In genomic region chr2:5035241-5035640, GRCm38 (mm10) we compare ENCODE assay signal across 21 mouse cellular contexts. TPM values are rescaled to one million over a fixed set of nuclear protein-coding genes. Genes with fewer than 3 reads are reported as not detected.
A peak's percentile ranks its signal among the peaks of the same experiment; 100 is the strongest.
DNase-seq lines count a peak whose midpoint lies in the region; ATAC-seq and TF ChIP-seq lines count a peak whose summit lies in the region.
"Had no signal": no experiment of that assay in that cellular context is flagged by ENCODE, and none has a peak within 500 bp of the region (broad histone marks: within the 10 kb centered on the region; RNA-seq: fewer than 3 reads in every experiment).

No protein-coding gene starts in this region.

- WGBS in hindbrain, embryonic 10.5 days = 87% methylated on average over 9 of the region's 9 CpGs
- 80% methylated on average over 9 of the region's 9 CpGs for WGBS in hindbrain, embryonic 14.5 days
- 17% methylated on average over 9 of the region's 9 CpGs for WGBS in liver, adult 2 months
- 83% methylated on average over 9 of the region's 9 CpGs for WGBS in liver, embryonic 12.5 days (ENCODE audit: insufficient replicate concordance)
- 73% methylated on average over 9 of the region's 9 CpGs for WGBS in liver, postnatal 0 days (ENCODE audit: insufficient replicate concordance)
- 84% methylated on average over 9 of the region's 9 CpGs for WGBS in liver, embryonic 11.5 days

- H3K79me2 ChIP-seq in liver, adult 2 months (ENCODE audit: control insufficient read depth, insufficient read depth, low read length) = no peaks in the 10 kb centered on the region; the same call in 1 of the 2 replicates

- no peak for TF ChIP-seq EP300 in liver, postnatal 0 days (IDR thresholded peaks at IDR 0.05; ENCODE audit: low read depth)

- DNase-seq in hindbrain, embryonic 10.5 days (ENCODE audit: low spot score) = no peak
- no peak for DNase-seq in hindbrain, embryonic 14.5 days (ENCODE audit: low spot score)
- peak; percentile 94 for DNase-seq in liver, adult 2 months (ENCODE audit: extremely low read depth, low read depth, low spot score)
- no peak for DNase-seq in liver, postnatal 0 days
- DNase-seq in liver, embryonic 11.5 days (ENCODE audit: low spot score) = no peak
- DNase-seq in A20 (ENCODE audit: low read depth, low spot score) = peak; percentile 82
- DNase-seq in urinary bladder, adult 18-20 months (ENCODE audit: low spot score in 2 of 2) = no peak
- DNase-seq: adrenal gland, adult 2 months; adrenal gland, postnatal 14 days; adrenal gland, postnatal 36 days; cerebellum, adult 11-12 months; cerebellum, adult 2 months; cerebellum, adult 9-10 months; cerebellum, postnatal 10 days; cerebellum, postnatal 25 days had no signal

- TF ChIP-seq CTCF in liver, adult 2 months (IDR thresholded peaks at IDR 0.05; ENCODE audit: low read depth, low read length) = no peak
- TF ChIP-seq CTCF in liver, postnatal 0 days (IDR thresholded peaks at IDR 0.05; ENCODE audit: low read depth) = no peak

- no peak overlapping the region for H3K4me2 ChIP-seq in hindbrain, embryonic 14.5 days (replicated peaks)
- H3K4me2 ChIP-seq in liver, embryonic 12.5 days = no peak overlapping the region
- H3K4me2 ChIP-seq in liver, postnatal 0 days (ENCODE audit: low read depth, low read length) = no peak overlapping the region
- no peak overlapping the region for H3K4me2 ChIP-seq in liver, embryonic 11.5 days
- H3K4me2 ChIP-seq: embryonic facial prominence, embryonic 12.5 days; forebrain, embryonic 13.5 days; forebrain, embryonic 15.5 days had no signal

- H3K9me3 ChIP-seq in hindbrain, embryonic 10.5 days = no peaks in the 10 kb centered on the region
- H3K9me3 ChIP-seq in hindbrain, embryonic 14.5 days (ENCODE audit: control insufficient read depth, low read length) = no peaks in the 10 kb centered on the region
- no peaks in the 10 kb centered on the region for H3K9me3 ChIP-seq in liver, embryonic 12.5 days (replicated peaks)
- H3K9me3 ChIP-seq in liver, postnatal 0 days (ENCODE audit: low read length) = no peaks in the 10 kb centered on the region
- no peaks in the 10 kb centered on the region for H3K9me3 ChIP-seq in liver, embryonic 11.5 days (ENCODE audit: control insufficient read depth, low read length)
- H3K9me3 ChIP-seq: embryonic facial prominence, embryonic 10.5 days; embryonic facial prominence, embryonic 12.5 days; forebrain, embryonic 13.5 days; forebrain, embryonic 15.5 days had no signal

- no peak overlapping the region for H3K9ac ChIP-seq in hindbrain, embryonic 14.5 days
- peak overlapping the region; percentile 74 for H3K9ac ChIP-seq in liver, adult 2 months (ENCODE audit: low read depth, low read length)
- H3K9ac ChIP-seq in liver, embryonic 12.5 days = no peak overlapping the region
- H3K9ac ChIP-seq in liver, postnatal 0 days (replicated peaks) = no peak overlapping the region
- H3K9ac ChIP-seq in liver, embryonic 11.5 days (ENCODE audit: low read depth, low read length) = no peak overlapping the region
- H3K9ac ChIP-seq: embryonic facial prominence, embryonic 12.5 days; forebrain, embryonic 13.5 days; forebrain, embryonic 15.5 days had no signal

- no peak for TF ChIP-seq POLR2A in liver, adult 2 months (IDR thresholded peaks at IDR 0.05; ENCODE audit: extremely low read depth, insufficient read depth, low read length)

- no peaks in the 10 kb centered on the region for H3K36me3 ChIP-seq in hindbrain, embryonic 10.5 days
- no peaks in the 10 kb centered on the region for H3K36me3 ChIP-seq in hindbrain, embryonic 14.5 days (replicated peaks; ENCODE audit: control insufficient read depth, insufficient read depth)
- peaks cover 66% of the 10 kb centered on the region for H3K36me3 ChIP-seq in liver, adult 2 months (ENCODE audit: control insufficient read depth, insufficient read depth, low read length)
- peaks cover 72% of the 10 kb centered on the region for H3K36me3 ChIP-seq in liver, embryonic 12.5 days
- peaks cover 71% of the 10 kb centered on the region for H3K36me3 ChIP-seq in liver, postnatal 0 days (replicated peaks; ENCODE audit: insufficient read depth, low read length)
- H3K36me3 ChIP-seq in liver, embryonic 11.5 days (ENCODE audit: control insufficient read depth, insufficient read depth, low read length) = no peaks in the 10 kb centered on the region
- H3K36me3 ChIP-seq: embryonic facial prominence, embryonic 10.5 days; embryonic facial prominence, embryonic 12.5 days; forebrain, embryonic 15.5 days had no signal

- 0 out of 2 replicates have a peak overlapping the region, but pooled peaks have one; percentile 35 for H3K27ac ChIP-seq in hindbrain, embryonic 10.5 days
- no peak overlapping the region for H3K27ac ChIP-seq in hindbrain, embryonic 14.5 days
- H3K27ac ChIP-seq in liver, adult 2 months (replicated peaks; ENCODE audit: insufficient read depth, low read depth, low read length) = peak overlapping the region; percentile 99
- no peak overlapping the region for H3K27ac ChIP-seq in liver, embryonic 12.5 days
- no peak overlapping the region; the same call in 1 of the 2 replicates for H3K27ac ChIP-seq in liver, postnatal 0 days (ENCODE audit: low read depth)
- H3K27ac ChIP-seq in liver, embryonic 11.5 days (ENCODE audit: low read depth, low read length) = no peak overlapping the region
- H3K27ac ChIP-seq: embryonic facial prominence, embryonic 10.5 days; embryonic facial prominence, embryonic 12.5 days; forebrain, embryonic 13.5 days; forebrain, embryonic 15.5 days had no signal

- no peaks in the 10 kb centered on the region for H3K27me3 ChIP-seq in hindbrain, embryonic 10.5 days (ENCODE audit: insufficient read depth, poor library complexity, severe bottlenecking)
- H3K27me3 ChIP-seq in hindbrain, embryonic 14.5 days (ENCODE audit: control insufficient read depth, insufficient read depth, low read length) = no peaks in the 10 kb centered on the region
- no peaks in the 10 kb centered on the region for H3K27me3 ChIP-seq in liver, adult 2 months (ENCODE audit: control insufficient read depth, insufficient read depth, low read length)
- H3K27me3 ChIP-seq in liver, embryonic 12.5 days (replicated peaks) = no peaks in the 10 kb centered on the region
- H3K27me3 ChIP-seq in liver, postnatal 0 days (ENCODE audit: insufficient read depth, low read length) = no peaks in the 10 kb centered on the region
- no peaks in the 10 kb centered on the region for H3K27me3 ChIP-seq in liver, embryonic 11.5 days (replicated peaks; ENCODE audit: control insufficient read depth, insufficient read depth, low read length)
- H3K27me3 ChIP-seq: embryonic facial prominence, embryonic 12.5 days; forebrain, embryonic 13.5 days; forebrain, embryonic 15.5 days had no signal

- no peak for ATAC-seq in hindbrain, embryonic 14.5 days (ENCODE audit: low FRiP score)
- ATAC-seq in liver, embryonic 12.5 days = no peak
- peak; percentile 55 for ATAC-seq in liver, postnatal 0 days
- ATAC-seq in liver, embryonic 11.5 days (replicated peaks; ENCODE audit: low FRiP score) = no peak
- ATAC-seq: forebrain, embryonic 13.5 days; forebrain, embryonic 15.5 days had no signal

- H3K4me1 ChIP-seq in hindbrain, embryonic 10.5 days (replicated peaks) = peaks cover 11% of the 10 kb centered on the region; the same call in 1 of the 2 replicates
- H3K4me1 ChIP-seq in hindbrain, embryonic 14.5 days (replicated peaks; ENCODE audit: control insufficient read depth, insufficient read depth, low read length) = 0 out of 2 replicates have a peak, but pooled peaks cover 3% of the 10 kb centered on the region
- H3K4me1 ChIP-seq in liver, adult 2 months (ENCODE audit: control insufficient read depth, insufficient read depth, low read length) = peaks cover 19% of the 10 kb centered on the region
- H3K4me1 ChIP-seq in liver, embryonic 12.5 days = peaks cover 30% of the 10 kb centered on the region
- peaks cover 7% of the 10 kb centered on the region for H3K4me1 ChIP-seq in liver, postnatal 0 days (ENCODE audit: insufficient read depth)
- H3K4me1 ChIP-seq in liver, embryonic 11.5 days (replicated peaks; ENCODE audit: control insufficient read depth, insufficient read depth, low read length) = peaks cover 4% of the 10 kb centered on the region; the same call in 1 of the 2 replicates
- H3K4me1 ChIP-seq: embryonic facial prominence, embryonic 10.5 days; embryonic facial prominence, embryonic 12.5 days had no signal

- H3K4me3 ChIP-seq in hindbrain, embryonic 10.5 days = no peak overlapping the region
- H3K4me3 ChIP-seq in hindbrain, embryonic 14.5 days (replicated peaks; ENCODE audit: low read length) = no peak overlapping the region
- H3K4me3 ChIP-seq in liver, adult 2 months (ENCODE audit: insufficient read depth, low read depth, low read length) = no peak overlapping the region
- no peak overlapping the region for H3K4me3 ChIP-seq in liver, embryonic 12.5 days
- H3K4me3 ChIP-seq in liver, postnatal 0 days (ENCODE audit: low read depth, low read length) = no peak overlapping the region
- no peak overlapping the region for H3K4me3 ChIP-seq in liver, embryonic 11.5 days (ENCODE audit: low read depth, low read length)
- H3K4me3 ChIP-seq: embryonic facial prominence, embryonic 10.5 days; embryonic facial prominence, embryonic 12.5 days; forebrain, embryonic 13.5 days; forebrain, embryonic 15.5 days had no signal

RNA-seq across cellular contexts. Expression of gene Mcm10, which starts 22.6 kb away (rescaled TPM):
- polyA plus RNA-seq in hindbrain, embryonic 10.5 days (2016; fragmentation: Nextera tagmentation; extraction: Ambion mirVana) = 46.0 and 62.4 TPM in 2 replicates
- 4.5 and 5.4 TPM in 2 replicates for polyA plus RNA-seq in hindbrain, embryonic 14.5 days (2014; fragmentation: Nextera tagmentation; extraction: Ambion mirVana)
- total RNA-seq in liver, adult 2 months (2014; rRNA removed) = 36.0 and 53.8 TPM in 2 replicates
- polyA plus RNA-seq in liver, adult 2 months (2012; rRNA removed) = 11.9 and 21.8 TPM in 2 replicates
- polyA plus RNA-seq in liver, embryonic 12.5 days (2016; fragmentation: Nextera tagmentation; extraction: Ambion mirVana) = 57.7 and 59.0 TPM in 2 replicates
- 10.5 and 12.2 TPM in 2 replicates for polyA plus RNA-seq in liver, postnatal 0 days (2015; fragmentation: Nextera tagmentation; extraction: Ambion mirVana)
- 77.2 and 84.4 TPM in 2 replicates for polyA plus RNA-seq in liver, embryonic 11.5 days (2014; fragmentation: Nextera tagmentation; extraction: Ambion mirVana)

RNA-seq across cellular contexts. Expression of gene Optn, which starts 28.6 kb away (rescaled TPM):
- polyA plus RNA-seq in hindbrain, embryonic 10.5 days (2016; fragmentation: Nextera tagmentation; extraction: Ambion mirVana) = 3.7 and 5.2 TPM in 2 replicates
- polyA plus RNA-seq in hindbrain, embryonic 14.5 days (2014; fragmentation: Nextera tagmentation; extraction: Ambion mirVana) = 18.0 and 20.7 TPM in 2 replicates
- total RNA-seq in liver, adult 2 months (2014; rRNA removed) = 57.1 and 70.8 TPM in 2 replicates
- polyA plus RNA-seq in liver, adult 2 months (2012; rRNA removed) = 13.3 and 14.9 TPM in 2 replicates
- 18.5 and 18.7 TPM in 2 replicates for polyA plus RNA-seq in liver, embryonic 12.5 days (2016; fragmentation: Nextera tagmentation; extraction: Ambion mirVana)
- 41.0 and 42.0 TPM in 2 replicates for polyA plus RNA-seq in liver, postnatal 0 days (2015; fragmentation: Nextera tagmentation; extraction: Ambion mirVana)
- polyA plus RNA-seq in liver, embryonic 11.5 days (2014; fragmentation: Nextera tagmentation; extraction: Ambion mirVana) = 18.7 and 21.8 TPM in 2 replicates

RNA-seq across cellular contexts. Expression of gene Ucma, which starts 59.3 kb away (rescaled TPM):
- polyA plus RNA-seq in hindbrain, embryonic 10.5 days (2016; fragmentation: Nextera tagmentation; extraction: Ambion mirVana) = 0.21 TPM in 1 of 2 replicates, not detected in the other
- 1.4 TPM in 2 replicates for polyA plus RNA-seq in hindbrain, embryonic 14.5 days (2014; fragmentation: Nextera tagmentation; extraction: Ambion mirVana)
- total RNA-seq in liver, adult 2 months (2014; rRNA removed) = not detected in 2 replicates
- polyA plus RNA-seq in liver, adult 2 months (2012; rRNA removed) = not detected in 2 replicates
- not detected in 2 replicates for polyA plus RNA-seq in liver, embryonic 12.5 days (2016; fragmentation: Nextera tagmentation; extraction: Ambion mirVana)
- polyA plus RNA-seq in liver, postnatal 0 days (2015; fragmentation: Nextera tagmentation; extraction: Ambion mirVana) = not detected in 2 replicates
- not detected in 2 replicates for polyA plus RNA-seq in liver, embryonic 11.5 days (2014; fragmentation: Nextera tagmentation; extraction: Ambion mirVana)
- total RNA-seq: adrenal gland, adult 2 months; adrenal gland, postnatal 14 days; adrenal gland, postnatal 36 days; MEL had no signal
- polyA plus RNA-seq: adrenal gland, adult 2 months; embryonic facial prominence, embryonic 12.5 days; forebrain, embryonic 15.5 days had no signal

Comparison
In these comparisons a context has a peak if more than half of its experiments do, and no peak if none do; other contexts are left out.
1. DNase-seq: peak in liver, adult 2 months (single experiment) and A20 (single experiment); none in hindbrain, embryonic 10.5 days (single experiment), hindbrain, embryonic 14.5 days (single experiment), liver, postnatal 0 days (single experiment), liver, embryonic 11.5 days (single experiment) and urinary bladder, adult 18-20 months (0 of 2).
2. H3K27ac ChIP-seq: peak in hindbrain, embryonic 10.5 days (single experiment) and liver, adult 2 months (single experiment); none in hindbrain, embryonic 14.5 days (single experiment), liver, embryonic 12.5 days (single experiment), liver, postnatal 0 days (single experiment) and liver, embryonic 11.5 days (single experiment).